Mouse (Mus musculus) kidney, adult 2 months (tissue): Measurements from ENCODE around the gene Lrrc42. TPM values are rescaled to one million over a fixed set of nuclear protein-coding genes. Genes with fewer than 3 reads are reported as not detected.

ENCODE experiments used
- DNase-seq: peaks from one replicate; pipeline ENCODE4 v3.0.0; 2021
- H3K27ac ChIP-seq: fragments of 200-500 bp; 2 replicates; pipeline ENCODE4 v1.5.1; 2012; ENCODE audit warnings: low read depth, low read length, control low read depth, inconsistent platforms; ENCODE audit not compliant: insufficient read depth
- H3K27me3 ChIP-seq: fragments of 200-500 bp; replicated peaks from 2 replicates; pipeline ENCODE4 v1.6.1; 2012; ENCODE audit warnings: mild to moderate bottlenecking, moderate library complexity, low read length, inconsistent platforms; ENCODE audit not compliant: control insufficient read depth, insufficient read depth
- H3K36me3 ChIP-seq: fragments of 200-500 bp; 2 replicates; pipeline ENCODE4 v1.6.1; 2012; ENCODE audit warnings: mild to moderate bottlenecking, moderate library complexity, low read length, inconsistent platforms; ENCODE audit not compliant: control insufficient read depth, insufficient read depth
- H3K4me1 ChIP-seq: fragments of 200-500 bp; 2 replicates; pipeline ENCODE4 v1.6.1; 2011; ENCODE audit warnings: low read length; ENCODE audit not compliant: control insufficient read depth, insufficient read depth
- H3K4me3 ChIP-seq: fragments of 200-500 bp; 2 replicates; pipeline ENCODE4 v1.5.1; 2011; ENCODE audit warnings: mild to moderate bottlenecking, low read depth, low read length, control low read depth; ENCODE audit not compliant: insufficient read depth
- CTCF ChIP-seq: fragments of 200-500 bp; conservative IDR thresholded peaks from 2 replicates; pipeline ENCODE4 v1.5.1; 2011; ENCODE audit warnings: low read depth, mild to moderate bottlenecking, control low read depth, low read length, moderate library complexity, mixed read lengths; ENCODE audit not compliant: insufficient read depth, insufficient read length
- POLR2A ChIP-seq: fragments of 200-500 bp; IDR thresholded peaks from one replicate; pipeline ENCODE4 v1.6.1; 2011; ENCODE audit warnings: low read depth, low read length, control low read depth
- WGBS: fragments of 180-500 bp; shearing (Covaris S2); methylation state at CpG from one replicate; pipeline ENCODE4 v1.1.7; 2018; 5-methylcytosine and 5-hydroxymethylcytosine counted together
- polyA plus RNA-seq: library from polyadenylated mRNA; depleted of rRNA; stranded (reverse); fragments of >200 nt; gene quantifications from 2 replicates; pipeline ENCODE4 v1.2.3, GENCODE M21; 2012

Gene Lrrc42
- polyA plus RNA-seq, 1 experiment = 11.7 TPM

GRCm38 (mm10) chr4:107278188-107278707 lies 24.9 kb upstream of the Lrrc42 start:
- DNase-seq = no peak
- H3K27me3 ChIP-seq = no peaks in the 10 kb centered on the region
- TF ChIP-seq POLR2A = no peak
- no peak for TF ChIP-seq CTCF
- H3K4me3 ChIP-seq = no peak overlapping the region
- no peaks in the 10 kb centered on the region for H3K4me1 ChIP-seq
- H3K27ac ChIP-seq = no peak overlapping the region
- WGBS = 57% methylated on average over 8 of the region's 8 CpGs
- H3K36me3 ChIP-seq = no peaks in the 10 kb centered on the region; the same call in 1 of the 2 replicates

GRCm38 (mm10) chr4:107274511-107274910 lies 21.2 kb upstream of the Lrrc42 start:
- WGBS = 42% methylated on average over 5 of the region's 5 CpGs
- H3K4me3 ChIP-seq = no peak overlapping the region
- peak; percentile 67 for DNase-seq
- no peaks in the 10 kb centered on the region for H3K27me3 ChIP-seq
- TF ChIP-seq POLR2A (no peak), CTCF (no peak)
- H3K36me3 ChIP-seq = no peaks in the 10 kb centered on the region
- H3K4me1 ChIP-seq = no peaks in the 10 kb centered on the region
- H3K27ac ChIP-seq = no peak overlapping the region

- 80% methylated on average over 4 of the region's 4 CpGs for WGBS
- no peak overlapping the region for H3K27ac ChIP-seq
Measured at GRCm38 (mm10) chr4:107273683-107274082, 20.4 kb upstream of the Lrrc42 start.

GRCm38 (mm10) chr4:107260001-107260400 lies 6.7 kb upstream of the Lrrc42 start:
- Histone ChIP-seq H3K4me1 (no peaks in the 10 kb centered on the region), H3K27me3 (no peaks in the 10 kb centered on the region), H3K27ac (no peak overlapping the region), H3K4me3 (no peak overlapping the region), H3K36me3 (no peaks in the 10 kb centered on the region)
- WGBS = 69% methylated on average over 4 of the region's 4 CpGs
- no peak for DNase-seq
- TF ChIP-seq CTCF = no peak
- TF ChIP-seq POLR2A = no peak

More at GRCm38 (mm10) chr4:107273683-107274082, 20.4 kb upstream of the Lrrc42 start:
- no peaks in the 10 kb centered on the region for H3K36me3 ChIP-seq
- H3K4me1 ChIP-seq = no peaks in the 10 kb centered on the region
- H3K27me3 ChIP-seq = no peaks in the 10 kb centered on the region
- no peak for DNase-seq
- no peak overlapping the region for H3K4me3 ChIP-seq
- TF ChIP-seq CTCF (no peak), POLR2A (no peak)

- TF ChIP-seq CTCF = no peak
- Histone ChIP-seq H3K4me3 (peak overlapping the region; percentile 98), H3K27ac (no peak overlapping the region), H3K27me3 (no peaks in the 10 kb centered on the region), H3K4me1 (peaks cover 12% of the 10 kb centered on the region), H3K36me3 (no peaks in the 10 kb centered on the region)
- DNase-seq = no peak
- WGBS = 39% methylated on average over 3 of the region's 3 CpGs
Measured at GRCm38 (mm10) chr4:107254414-107254813, 1.1 kb upstream of the Lrrc42 start.

GRCm38 (mm10) chr4:107252522-107252921 lies 810 bp downstream of the Lrrc42 start:
- no peaks in the 10 kb centered on the region for H3K36me3 ChIP-seq
- peaks cover 16% of the 10 kb centered on the region for H3K4me1 ChIP-seq
- no peak for DNase-seq
- WGBS = 3% methylated on average over 11 of the region's 11 CpGs
- H3K27me3 ChIP-seq = no peaks in the 10 kb centered on the region
- H3K27ac ChIP-seq = no peak overlapping the region
- H3K4me3 ChIP-seq = peak overlapping the region; percentile 98
- TF ChIP-seq CTCF (no peak), POLR2A (no peak)

GRCm38 (mm10) chr4:107250494-107250893 lies 2.8 kb downstream of the Lrrc42 start:
- Histone ChIP-seq H3K4me3 (no peak overlapping the region), H3K27ac (no peak overlapping the region), H3K36me3 (no peaks in the 10 kb centered on the region), H3K4me1 (peaks cover 16% of the 10 kb centered on the region), H3K27me3 (no peaks in the 10 kb centered on the region)
- WGBS = 22% methylated on average over 4 of the region's 4 CpGs
- TF ChIP-seq POLR2A = no peak
- peak; percentile 66 for TF ChIP-seq CTCF
- DNase-seq = peak; percentile 68
